Mouse (Mus musculus) G1E (cell line): Measurements from ENCODE around the gene Zfp787.

Experiments
- CTCF ChIP-seq: IDR thresholded peaks from 2 replicates; pipeline ENCODE4 v1.5.1; 2012; ENCODE audit warnings: low read depth, low read length, inconsistent platforms, mixed read lengths
- GATA1 ChIP-seq: IDR thresholded peaks from 2 replicates; pipeline ENCODE4 v1.6.1; 2012; ENCODE audit warnings: borderline replicate concordance, low read length, inconsistent platforms, mixed read lengths

DNA sequence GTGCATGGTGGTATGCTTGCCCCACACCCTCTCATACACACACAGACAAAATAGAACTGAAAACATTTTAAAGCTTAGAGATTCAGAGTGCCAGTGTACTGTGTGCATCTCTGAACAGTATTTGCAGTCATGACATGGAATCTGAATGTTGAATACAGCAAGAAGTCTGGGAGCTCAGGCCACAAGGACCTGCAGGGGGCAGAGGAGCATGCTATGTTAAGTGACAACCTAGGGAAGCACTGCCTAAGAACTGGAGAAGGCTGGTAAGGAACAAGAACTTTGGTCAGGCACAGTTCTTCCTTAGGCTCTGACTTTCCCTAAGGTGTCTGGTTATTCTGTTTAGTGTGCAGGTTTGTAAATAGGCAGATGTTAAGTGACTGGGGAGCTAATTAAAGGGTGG, 19.3 kb downstream of the Zfp787 start:
- TF ChIP-seq CTCF (no peak), GATA1 (no peak)
